Mouse (Mus musculus): ENCODE data around the gene Pxmp2. TPM values are rescaled to one million over a fixed set of nuclear protein-coding genes. Genes with fewer than 3 reads are reported as not detected.

Pxmp2 gene
- polyA plus RNA-seq, 1 experiment, result 4.7 TPM

DNA sequence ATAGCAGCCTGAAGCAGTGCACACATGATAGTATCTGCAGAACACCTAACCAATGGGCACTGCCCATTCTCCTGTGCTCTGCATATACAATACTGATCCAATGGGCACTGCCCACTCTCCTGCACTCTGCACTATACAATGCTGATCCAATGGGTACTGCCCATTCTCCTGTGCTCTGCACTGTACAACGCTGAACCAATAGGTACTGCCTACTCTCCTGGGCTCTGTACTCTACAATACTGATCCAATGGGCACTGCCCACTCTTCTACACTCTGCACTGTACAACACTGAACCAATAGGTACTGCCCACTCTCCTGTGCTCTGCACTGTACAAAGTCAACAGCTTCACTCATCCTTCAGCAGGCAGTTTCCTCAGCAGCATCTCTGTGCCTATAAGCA, 9.1 kb downstream of the Pxmp2 start:
- no peak for DNase-seq
- H3K4me1 ChIP-seq (replicated peaks; ENCODE audit: control insufficient read depth, insufficient read depth, low read length), result no peaks in the 10 kb centered on the region
- 94% methylated on average over 1 of the region's 1 CpGs for WGBS
- H3K4me3 ChIP-seq (ENCODE audit: control insufficient read depth, insufficient read depth, low read length), result no peak overlapping the region
- no peaks in the 10 kb centered on the region for H3K27me3 ChIP-seq (ENCODE audit: control insufficient read depth, insufficient read depth, low read length)
- TF ChIP-seq CTCF (IDR thresholded peaks at IDR 0.05; ENCODE audit: borderline replicate concordance, control insufficient read depth, extremely low read depth, insufficient read depth, low read length, poor library complexity) (no peak), POLR2A (IDR thresholded peaks at IDR 0.05; ENCODE audit: control insufficient read depth, extremely low read depth, insufficient read depth, low read length, poor library complexity) (no peak)
- H3K27ac ChIP-seq (ENCODE audit: control insufficient read depth, insufficient read depth, low read length), result no peak overlapping the region
- H3K36me3 ChIP-seq (ENCODE audit: control insufficient read depth, insufficient read depth, low read length), result no peaks in the 10 kb centered on the region

DNA sequence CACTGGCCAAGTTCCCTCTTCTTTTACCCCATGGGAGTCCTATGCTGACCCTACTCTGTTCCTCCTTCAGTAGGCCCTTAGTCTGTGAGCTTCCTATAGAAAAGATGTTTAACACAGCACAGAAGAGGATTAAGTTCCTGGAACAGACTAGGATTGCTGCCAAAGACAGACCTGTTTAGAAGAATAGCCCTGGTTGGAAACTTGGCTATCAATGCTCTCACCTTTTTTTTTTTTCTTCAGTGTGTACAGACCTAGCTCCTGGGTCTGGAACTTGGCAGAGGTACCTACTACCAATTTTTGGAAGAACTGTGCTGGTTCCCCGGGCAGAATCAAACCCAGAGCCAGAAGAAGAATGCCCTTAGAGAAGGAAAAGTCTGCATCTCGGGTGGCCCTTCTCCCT, 9.6 kb downstream of the Pxmp2 start:
- Histone ChIP-seq H3K4me3 (ENCODE audit: control insufficient read depth, insufficient read depth, low read length) (no peak overlapping the region), H3K36me3 (ENCODE audit: control insufficient read depth, insufficient read depth, low read length) (no peaks in the 10 kb centered on the region), H3K4me1 (replicated peaks; ENCODE audit: control insufficient read depth, insufficient read depth, low read length) (no peaks in the 10 kb centered on the region), H3K27me3 (ENCODE audit: control insufficient read depth, insufficient read depth, low read length) (no peaks in the 10 kb centered on the region), H3K27ac (ENCODE audit: control insufficient read depth, insufficient read depth, low read length) (no peak overlapping the region)
- DNase-seq, result no peak
- 96% methylated on average over 2 of the region's 2 CpGs for WGBS
- no peak for TF ChIP-seq CTCF (IDR thresholded peaks at IDR 0.05; ENCODE audit: borderline replicate concordance, control insufficient read depth, extremely low read depth, insufficient read depth, low read length, poor library complexity)
- no peak for TF ChIP-seq POLR2A (IDR thresholded peaks at IDR 0.05; ENCODE audit: control insufficient read depth, extremely low read depth, insufficient read depth, low read length, poor library complexity)

DNA sequence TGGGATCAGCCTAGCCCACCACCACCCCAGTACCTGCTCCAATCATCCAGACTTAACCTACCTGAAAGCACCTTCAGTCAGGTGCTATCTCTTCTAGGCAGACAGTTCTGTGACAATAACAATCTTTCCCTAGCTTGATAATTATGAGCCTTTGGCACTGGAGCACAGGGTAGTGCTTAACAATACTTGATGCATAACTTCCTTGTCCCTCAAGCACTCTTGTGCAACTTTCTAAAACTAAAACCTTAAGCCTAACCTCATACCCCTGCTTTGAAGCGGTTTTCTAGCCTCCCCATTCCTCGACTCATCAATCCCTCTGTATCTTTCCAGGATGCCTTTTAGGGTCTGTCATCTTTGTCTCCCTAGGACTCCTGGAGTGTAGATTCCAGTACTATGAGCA, 11.1 kb downstream of the Pxmp2 start:
- Histone ChIP-seq H3K4me1 (replicated peaks; ENCODE audit: control insufficient read depth, insufficient read depth, low read length) (no peaks in the 10 kb centered on the region), H3K27me3 (ENCODE audit: control insufficient read depth, insufficient read depth, low read length) (no peaks in the 10 kb centered on the region), H3K27ac (ENCODE audit: control insufficient read depth, insufficient read depth, low read length) (no peak overlapping the region), H3K36me3 (ENCODE audit: control insufficient read depth, insufficient read depth, low read length) (no peaks in the 10 kb centered on the region), H3K4me3 (ENCODE audit: control insufficient read depth, insufficient read depth, low read length) (no peak overlapping the region)
- WGBS, result 57% methylated on average over 2 of the region's 2 CpGs
- no peak for DNase-seq
- no peak for TF ChIP-seq CTCF (IDR thresholded peaks at IDR 0.05; ENCODE audit: borderline replicate concordance, control insufficient read depth, extremely low read depth, insufficient read depth, low read length, poor library complexity)
- no peak for TF ChIP-seq POLR2A (IDR thresholded peaks at IDR 0.05; ENCODE audit: control insufficient read depth, extremely low read depth, insufficient read depth, low read length, poor library complexity)

DNA sequence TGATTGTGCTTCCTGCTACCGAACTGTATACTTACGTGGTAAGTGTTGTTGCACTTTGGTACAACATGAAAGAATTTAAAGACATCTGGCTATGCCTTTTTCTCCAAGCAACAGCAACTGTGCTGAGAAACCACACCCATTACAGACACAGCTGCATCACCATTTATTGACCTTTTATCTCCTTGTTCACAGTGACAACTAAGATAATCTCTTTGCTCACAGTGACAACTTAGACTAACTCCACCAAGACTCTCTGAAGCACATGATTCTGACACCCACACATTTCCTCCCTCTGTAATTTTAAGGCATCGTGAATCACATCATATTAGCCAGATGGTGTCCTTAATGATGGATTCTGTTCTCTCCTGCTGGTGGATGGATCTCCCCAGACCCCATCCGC, 11.8 kb downstream of the Pxmp2 start:
- 55% methylated on average over 4 of the region's 4 CpGs for WGBS
- TF ChIP-seq CTCF (IDR thresholded peaks at IDR 0.05; ENCODE audit: borderline replicate concordance, control insufficient read depth, extremely low read depth, insufficient read depth, low read length, poor library complexity) (no peak), POLR2A (IDR thresholded peaks at IDR 0.05; ENCODE audit: control insufficient read depth, extremely low read depth, insufficient read depth, low read length, poor library complexity) (no peak)
- Histone ChIP-seq H3K4me1 (replicated peaks; ENCODE audit: control insufficient read depth, insufficient read depth, low read length) (peaks cover 1% of the 10 kb centered on the region), H3K4me3 (ENCODE audit: control insufficient read depth, insufficient read depth, low read length) (no peak overlapping the region), H3K27me3 (ENCODE audit: control insufficient read depth, insufficient read depth, low read length) (no peaks in the 10 kb centered on the region), H3K36me3 (ENCODE audit: control insufficient read depth, insufficient read depth, low read length) (no peaks in the 10 kb centered on the region), H3K27ac (ENCODE audit: control insufficient read depth, insufficient read depth, low read length) (no peak overlapping the region)
- DNase-seq, result no peak

DNA sequence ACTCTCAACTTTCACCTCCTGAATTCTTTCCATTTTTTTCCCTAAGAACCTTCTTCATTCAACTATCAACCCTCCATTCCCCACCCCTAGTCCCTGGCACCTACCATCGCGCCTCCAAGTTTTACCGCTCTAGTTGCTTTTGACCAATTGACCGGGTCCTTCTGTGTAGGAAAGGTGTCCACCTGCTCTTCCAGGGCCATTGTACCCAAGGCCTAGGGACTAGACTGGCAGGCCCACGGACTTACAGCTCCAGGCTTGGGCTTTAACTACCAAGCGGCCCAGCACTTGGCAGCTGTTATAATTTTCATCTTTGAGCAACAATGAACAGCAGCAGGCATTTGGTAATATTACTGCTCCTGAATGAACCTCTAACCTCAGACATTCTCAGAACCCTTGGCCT, 15.7 kb downstream of the Pxmp2 start:
- H3K36me3 ChIP-seq (ENCODE audit: control insufficient read depth, insufficient read depth, low read length), result peaks cover 17% of the 10 kb centered on the region
- H3K4me1 ChIP-seq (replicated peaks; ENCODE audit: control insufficient read depth, insufficient read depth, low read length), result peaks cover 7% of the 10 kb centered on the region
- 96% methylated on average over 6 of the region's 6 CpGs for WGBS
- H3K4me3 ChIP-seq (ENCODE audit: control insufficient read depth, insufficient read depth, low read length), result no peak overlapping the region
- TF ChIP-seq POLR2A (IDR thresholded peaks at IDR 0.05; ENCODE audit: control insufficient read depth, extremely low read depth, insufficient read depth, low read length, poor library complexity), result no peak
- TF ChIP-seq CTCF (IDR thresholded peaks at IDR 0.05; ENCODE audit: borderline replicate concordance, control insufficient read depth, extremely low read depth, insufficient read depth, low read length, poor library complexity), result no peak
- DNase-seq, result no peak
- H3K27me3 ChIP-seq (ENCODE audit: control insufficient read depth, insufficient read depth, low read length), result no peaks in the 10 kb centered on the region
- no peak overlapping the region for H3K27ac ChIP-seq (ENCODE audit: control insufficient read depth, insufficient read depth, low read length)

DNA sequence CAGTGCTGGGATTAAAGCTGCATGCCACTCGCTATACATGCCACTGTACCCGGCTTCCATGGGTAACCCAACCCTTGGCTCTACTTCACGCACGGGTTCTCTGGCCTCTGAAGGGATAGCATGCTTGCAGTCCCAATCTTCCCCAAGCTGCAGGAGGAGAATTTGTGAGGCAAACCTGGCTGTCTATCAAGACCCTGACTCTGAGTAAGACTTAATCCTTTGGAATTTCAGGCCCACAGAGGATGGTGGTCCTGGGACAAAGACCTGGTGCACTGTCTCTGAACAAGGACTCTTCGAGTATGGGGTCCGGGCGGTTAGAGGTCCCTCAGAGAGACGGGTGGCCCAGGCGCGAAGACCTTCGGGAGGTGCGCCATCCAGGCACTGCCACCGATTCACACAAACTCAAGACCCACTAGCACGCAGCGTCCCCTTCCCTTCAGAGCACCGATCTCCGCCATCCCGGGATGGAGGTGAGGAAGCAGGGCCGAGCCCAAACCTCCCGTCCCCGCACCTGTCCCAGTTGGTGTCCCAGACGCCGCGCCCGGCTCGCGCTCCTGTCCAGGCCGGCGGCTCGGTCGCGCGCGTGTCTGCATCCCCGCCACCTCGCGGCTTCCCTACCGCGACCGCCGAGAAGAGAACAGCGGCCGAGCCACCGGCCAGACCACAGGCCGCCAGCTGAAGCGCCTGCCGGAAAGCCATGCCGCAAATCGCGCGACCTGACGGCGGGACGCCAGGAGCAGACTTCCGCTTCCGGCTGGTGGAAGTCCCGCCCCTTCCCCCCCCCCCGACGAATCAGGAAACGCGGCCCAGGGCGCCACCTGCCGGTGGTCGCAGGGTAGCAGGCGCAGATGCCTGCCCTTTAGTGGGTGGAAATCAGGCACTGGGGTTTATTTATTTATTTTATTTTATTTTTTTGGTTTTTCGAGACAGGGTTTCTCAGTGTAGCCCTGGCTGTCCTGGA, 16.6 kb downstream of the Pxmp2 start, which contains the start of gene Pgam5:
Pgam5 (minus strand) TSS at position 773 of the 961 bp plus-strand sequence.
- Histone ChIP-seq H3K4me1 (replicated peaks; ENCODE audit: control insufficient read depth, insufficient read depth, low read length) (peaks cover 7% of the 10 kb centered on the region), H3K36me3 (ENCODE audit: control insufficient read depth, insufficient read depth, low read length) (peaks cover 25% of the 10 kb centered on the region), H3K4me3 (ENCODE audit: control insufficient read depth, insufficient read depth, low read length) (peak within 1 kb of the TSS; percentile 93), H3K27me3 (ENCODE audit: control insufficient read depth, insufficient read depth, low read length) (no peaks in the 10 kb centered on the region), H3K27ac (ENCODE audit: control insufficient read depth, insufficient read depth, low read length) (no peak within 1 kb of the TSS)
- WGBS, result under 1% methylated on average over 66 of the region's 66 CpGs
- TF ChIP-seq POLR2A (IDR thresholded peaks at IDR 0.05; ENCODE audit: control insufficient read depth, extremely low read depth, insufficient read depth, low read length, poor library complexity) (peak; percentile 50; the same call in 1 of the 2 replicates), CTCF (IDR thresholded peaks at IDR 0.05; ENCODE audit: borderline replicate concordance, control insufficient read depth, extremely low read depth, insufficient read depth, low read length, poor library complexity) (peak; percentile 90)
- DNase-seq, result peak; percentile 83
